Mouse (Mus musculus): ENCODE results near the gene Rogdi. TPM values are rescaled to one million over a fixed set of nuclear protein-coding genes. Genes with fewer than 3 reads are reported as not detected.

Rogdi gene
- polyA plus RNA-seq, 1 experiment from 2014 or later = 35.1 TPM

DNA sequence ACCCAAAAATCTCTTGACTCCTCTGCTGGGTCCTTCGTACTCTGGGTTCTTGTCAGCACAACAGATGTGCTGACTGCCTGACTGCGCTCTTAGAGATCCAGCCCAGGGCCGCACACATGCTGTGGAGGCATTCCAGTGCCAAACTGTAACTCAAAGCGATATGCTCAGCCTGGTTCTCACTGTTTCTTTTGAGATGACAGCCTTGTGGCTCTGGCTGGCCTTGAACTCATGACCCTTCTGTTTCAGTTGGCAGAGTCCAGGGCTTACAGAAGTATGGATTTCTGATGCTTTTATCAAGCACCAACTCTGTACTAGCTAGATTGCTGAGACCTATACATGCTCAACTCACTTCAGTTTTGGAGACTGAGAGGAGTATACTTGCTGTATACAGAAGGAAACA is 20.1 kb downstream of the Rogdi start:
- no peak for DNase-seq (ENCODE audit: low spot score)

DNA sequence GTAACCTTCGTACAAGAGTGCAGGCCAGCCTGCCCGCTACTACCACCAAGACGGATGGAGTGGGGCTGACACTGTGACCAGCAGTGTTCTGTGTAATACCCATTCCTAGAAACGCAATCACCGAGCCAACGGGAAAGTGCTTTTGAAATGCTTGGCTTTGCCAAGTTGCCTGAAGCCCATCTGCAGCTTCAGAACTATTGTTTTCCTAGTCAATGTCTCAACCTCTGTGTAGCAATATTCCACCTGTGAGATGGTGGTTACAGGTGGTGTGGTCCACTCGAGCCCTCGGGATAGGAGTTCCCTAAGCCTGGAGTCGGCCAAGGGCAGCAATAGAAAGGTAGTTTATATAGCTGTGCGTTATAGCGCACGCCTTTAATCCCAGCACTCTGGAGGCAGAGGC is 28.6 kb downstream of the Rogdi start:
- no peak for DNase-seq (ENCODE audit: low spot score)

DNA sequence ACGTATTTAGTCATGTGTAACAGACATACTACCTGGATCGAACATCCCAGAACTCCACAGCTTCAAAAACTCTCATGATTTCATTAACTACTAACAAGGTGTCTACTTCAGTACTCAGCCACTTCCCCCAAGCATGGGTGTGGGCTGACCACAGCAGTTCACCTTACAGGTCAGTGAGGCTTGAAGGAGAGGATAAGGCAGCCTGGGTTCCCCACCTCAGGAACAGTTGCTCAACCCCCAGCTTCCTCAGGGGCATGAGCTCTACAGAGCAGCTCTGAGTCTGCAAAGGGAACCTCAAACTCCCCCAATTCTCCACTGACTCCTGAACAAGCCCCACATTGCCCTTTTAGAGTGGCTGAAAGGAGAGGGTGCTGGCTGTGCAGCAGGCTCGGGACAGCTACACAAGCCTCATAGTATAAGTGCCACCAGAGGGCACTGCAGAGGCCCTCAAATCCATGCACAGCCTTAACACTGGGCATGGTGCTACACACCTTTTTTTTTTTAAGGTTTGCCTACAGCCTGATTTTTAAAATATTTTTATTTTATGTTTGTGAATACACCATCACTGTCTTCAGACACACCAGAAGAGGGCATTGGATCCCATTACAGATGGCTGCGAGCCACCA is 33.5 kb downstream of the Rogdi start:
- peak; percentile 57 for DNase-seq (ENCODE audit: low spot score)

DNA sequence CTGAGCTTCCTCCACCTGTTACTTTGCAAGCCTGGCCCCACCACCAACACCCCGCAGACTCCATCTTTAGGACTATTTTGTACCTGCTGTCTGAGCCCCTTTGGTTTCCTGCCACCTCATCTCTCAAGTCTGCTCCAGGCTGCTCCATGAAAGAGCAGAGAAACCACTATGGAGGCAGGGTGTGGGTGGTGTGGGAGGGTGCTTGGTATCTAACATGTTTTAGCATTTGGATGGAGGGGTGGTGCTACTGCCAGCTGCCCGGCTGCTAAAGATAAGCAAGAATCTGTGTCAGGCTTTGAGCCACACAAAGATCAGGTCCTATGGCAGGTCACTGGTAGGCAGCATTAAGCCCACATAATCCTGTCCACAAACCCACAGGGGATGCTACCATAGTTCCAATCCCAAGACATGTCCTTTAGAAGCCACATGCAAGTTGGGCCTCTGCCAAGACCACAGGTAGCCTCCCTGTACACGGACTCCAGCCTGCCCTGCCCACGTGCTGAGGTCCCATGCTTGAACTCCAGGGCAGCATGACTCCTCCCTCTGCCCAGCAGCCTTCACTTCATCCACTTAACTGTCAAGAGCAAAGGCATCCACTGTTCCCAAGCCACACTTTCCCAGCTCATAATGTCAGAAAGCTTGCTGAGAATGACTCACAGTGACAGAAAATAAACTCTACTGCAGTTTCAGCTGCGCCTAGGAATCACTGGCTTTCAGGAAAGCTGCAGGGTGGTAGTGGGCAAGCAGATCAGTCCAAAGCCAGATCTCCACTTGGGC is 34.9 kb downstream of the Rogdi start:
- DNase-seq (ENCODE audit: low spot score) = no peak

DNA sequence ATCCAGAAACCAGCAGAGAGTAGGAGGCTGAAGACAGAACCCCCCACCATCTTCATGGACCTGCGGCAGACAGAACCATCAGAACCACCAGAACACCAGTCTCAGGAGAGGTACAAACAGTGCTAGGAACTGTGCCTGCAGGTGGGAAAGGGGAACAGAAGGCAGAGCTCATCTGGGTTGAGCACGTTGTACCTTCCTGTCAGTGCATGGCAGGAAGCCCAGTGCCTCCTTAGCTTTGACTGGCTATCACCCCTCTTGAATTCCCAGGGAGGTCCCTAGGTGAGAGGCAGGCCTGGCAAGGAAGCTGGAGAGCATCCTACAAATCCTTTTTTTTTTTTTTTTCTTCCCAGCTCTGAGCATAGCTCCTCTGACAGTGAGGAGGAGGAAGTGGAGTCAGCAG is 37.2 kb downstream of the Rogdi start:
- DNase-seq (ENCODE audit: low spot score) = no peak

DNA sequence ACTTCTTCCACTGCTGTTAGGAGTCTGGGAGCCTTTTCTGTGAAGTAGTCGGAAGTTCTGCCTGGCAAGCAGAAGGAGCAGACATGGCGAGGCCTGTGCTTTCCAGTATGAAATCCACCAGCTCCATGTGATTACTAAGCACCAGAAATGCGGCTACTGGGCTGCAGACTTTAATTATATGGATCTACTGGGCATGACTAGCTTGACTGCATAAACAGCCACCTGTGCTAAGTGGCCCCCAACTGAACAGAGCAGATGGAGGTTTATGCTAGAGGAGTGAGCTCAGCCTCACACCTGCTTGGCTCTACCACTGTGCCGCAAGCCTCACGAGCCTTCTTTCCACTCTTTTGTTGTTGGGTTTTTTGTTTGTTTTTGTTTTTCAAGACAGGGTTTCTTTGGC is 38.8 kb downstream of the Rogdi start:
- DNase-seq (ENCODE audit: low spot score) = peak; percentile 59

DNA sequence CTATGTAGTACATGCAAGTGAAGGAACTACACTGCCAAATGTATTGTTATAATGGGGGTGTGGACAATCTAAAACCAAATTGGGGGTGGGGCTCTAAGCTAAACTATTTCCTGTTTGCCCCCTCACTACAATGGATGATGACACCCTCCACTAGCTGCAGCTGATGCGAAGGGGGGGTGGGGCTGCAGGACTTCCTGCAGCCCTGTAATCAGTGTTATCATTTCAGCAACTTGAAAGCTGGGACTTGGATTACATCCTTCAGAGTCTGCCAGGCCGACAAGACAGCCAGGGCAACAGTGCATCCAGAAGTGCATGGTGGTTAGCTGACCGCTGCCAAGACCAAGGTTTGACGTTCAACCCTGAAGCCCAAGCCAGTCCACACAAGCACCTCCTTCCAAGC is 41.7 kb downstream of the Rogdi start:
- DNase-seq (ENCODE audit: low spot score) = peak; percentile 63

DNA sequence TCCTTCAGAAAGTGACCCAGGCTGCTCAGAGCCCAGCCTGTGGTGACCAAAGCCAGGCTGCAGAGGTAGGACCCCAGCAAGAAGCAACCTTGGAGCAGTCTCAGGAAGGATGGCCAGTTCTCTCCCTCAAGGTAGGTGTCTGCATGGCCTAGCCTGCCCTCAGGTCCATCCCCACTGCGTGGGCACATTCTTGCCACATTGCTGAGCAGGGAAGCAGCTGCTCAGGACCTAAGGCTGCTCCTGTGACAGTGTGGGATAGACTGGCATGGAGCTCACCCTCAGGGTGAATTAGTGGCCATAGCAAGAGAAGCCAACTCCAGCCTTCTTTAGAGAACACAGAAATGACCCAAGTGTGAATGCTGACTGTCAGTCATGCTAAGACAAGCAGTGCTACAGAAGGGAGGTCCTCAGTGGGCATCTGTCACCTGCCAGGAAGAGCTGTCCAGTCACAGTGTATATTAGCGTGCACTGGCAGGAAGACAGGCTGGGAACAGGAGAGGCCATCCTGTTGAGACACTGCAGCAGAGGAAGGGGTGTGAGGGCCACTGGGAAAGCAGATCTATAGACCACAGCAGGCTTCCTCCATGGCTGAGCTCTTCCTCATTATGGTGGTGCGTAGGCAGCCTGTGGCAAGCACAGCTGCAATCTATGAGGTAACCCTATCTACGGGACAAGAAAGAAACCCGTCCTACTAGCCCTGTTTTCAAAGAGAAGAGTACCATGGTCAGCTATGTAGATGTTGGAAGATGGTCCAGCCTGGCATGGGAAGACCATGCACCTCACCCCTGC is 44.1 kb downstream of the Rogdi start:
- DNase-seq (ENCODE audit: low spot score) = peak; percentile 31

DNA sequence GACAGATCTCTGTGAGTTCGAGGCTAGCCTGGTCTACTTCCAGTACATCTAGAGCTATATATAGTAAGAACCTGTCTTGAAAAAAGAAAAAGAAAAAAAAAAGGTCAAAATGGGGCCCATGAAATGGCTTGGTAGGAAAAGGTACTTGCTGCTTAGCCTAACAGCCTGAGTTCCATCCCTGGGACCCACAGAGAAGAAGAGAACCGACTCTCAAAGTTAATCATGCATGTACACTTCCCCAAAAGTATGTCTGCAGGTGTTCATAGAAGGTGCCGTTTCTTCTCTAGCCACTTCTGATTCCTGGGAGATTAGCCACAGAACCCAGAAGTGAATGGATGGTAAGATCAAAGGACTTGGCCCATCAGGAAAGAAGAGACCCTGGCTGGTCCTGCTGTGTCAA is 44.9 kb downstream of the Rogdi start:
- no peak for DNase-seq (ENCODE audit: low spot score)

DNA sequence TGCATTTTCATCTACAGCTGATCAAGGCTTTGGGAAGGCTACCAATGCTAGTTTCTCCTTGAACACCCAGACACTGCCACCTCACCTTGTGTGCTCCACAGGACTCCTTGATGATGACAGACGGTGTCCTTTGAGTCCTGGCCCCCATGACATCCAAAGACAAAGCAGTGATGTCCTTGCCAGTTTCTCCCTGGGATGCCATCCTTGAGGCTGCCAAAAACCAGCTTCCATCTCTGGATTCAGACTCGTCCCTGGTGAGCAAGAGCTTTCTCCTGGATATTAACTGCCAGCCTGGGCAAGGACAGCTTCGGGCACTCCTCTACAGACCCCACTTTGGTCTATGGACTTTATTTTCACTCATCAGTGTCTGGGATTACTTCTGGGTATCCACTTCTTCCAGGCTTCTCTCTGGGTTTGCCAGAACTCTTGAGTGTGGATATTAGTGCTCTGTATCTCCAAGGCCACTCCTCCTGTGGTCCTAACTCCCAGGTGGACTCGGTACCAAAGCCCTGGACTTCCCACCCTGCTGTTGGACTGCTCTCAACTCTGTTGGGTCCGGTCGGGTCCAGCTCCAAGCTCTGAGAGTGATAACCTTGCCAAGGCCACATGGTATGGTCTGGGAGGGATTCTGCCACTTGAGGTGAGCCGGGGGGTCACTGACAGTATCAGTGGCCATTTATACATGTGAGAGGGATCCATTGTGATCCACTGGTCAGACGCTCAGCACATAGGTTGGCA is 47.8 kb downstream of the Rogdi start:
- no peak for DNase-seq (ENCODE audit: low spot score)

DNA sequence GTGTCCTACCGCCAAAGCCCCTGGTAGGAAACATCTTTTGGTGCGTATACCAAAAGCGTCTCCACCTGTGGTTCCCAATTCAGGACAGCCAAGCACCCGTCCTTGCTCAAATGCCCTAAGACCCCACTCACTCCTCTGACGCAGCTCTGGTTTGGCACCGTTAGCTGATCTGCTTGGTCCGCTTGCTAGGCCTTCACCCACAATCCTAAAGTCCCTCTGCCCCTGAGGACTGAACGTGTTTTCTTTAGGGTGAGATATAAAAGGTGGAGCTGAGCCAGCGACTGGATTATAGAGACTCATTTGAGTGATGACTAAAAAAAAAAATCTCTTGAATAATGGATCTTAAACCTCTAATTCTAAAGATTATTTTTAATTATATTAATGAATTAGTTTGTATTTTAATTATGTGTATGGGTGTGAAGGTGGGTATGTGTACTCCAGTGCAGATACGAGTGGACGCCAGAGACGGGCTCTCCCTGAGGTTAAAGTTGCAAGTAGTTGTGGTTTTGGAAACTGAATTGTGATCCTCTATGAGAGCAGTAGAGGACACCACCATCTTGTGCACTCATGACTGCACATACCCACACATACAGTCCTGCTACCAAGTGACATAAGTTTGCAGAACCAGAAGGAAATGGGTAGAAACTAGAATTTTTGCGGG is 48.5 kb downstream of the Rogdi start:
- no peak for DNase-seq (ENCODE audit: low spot score)

DNA sequence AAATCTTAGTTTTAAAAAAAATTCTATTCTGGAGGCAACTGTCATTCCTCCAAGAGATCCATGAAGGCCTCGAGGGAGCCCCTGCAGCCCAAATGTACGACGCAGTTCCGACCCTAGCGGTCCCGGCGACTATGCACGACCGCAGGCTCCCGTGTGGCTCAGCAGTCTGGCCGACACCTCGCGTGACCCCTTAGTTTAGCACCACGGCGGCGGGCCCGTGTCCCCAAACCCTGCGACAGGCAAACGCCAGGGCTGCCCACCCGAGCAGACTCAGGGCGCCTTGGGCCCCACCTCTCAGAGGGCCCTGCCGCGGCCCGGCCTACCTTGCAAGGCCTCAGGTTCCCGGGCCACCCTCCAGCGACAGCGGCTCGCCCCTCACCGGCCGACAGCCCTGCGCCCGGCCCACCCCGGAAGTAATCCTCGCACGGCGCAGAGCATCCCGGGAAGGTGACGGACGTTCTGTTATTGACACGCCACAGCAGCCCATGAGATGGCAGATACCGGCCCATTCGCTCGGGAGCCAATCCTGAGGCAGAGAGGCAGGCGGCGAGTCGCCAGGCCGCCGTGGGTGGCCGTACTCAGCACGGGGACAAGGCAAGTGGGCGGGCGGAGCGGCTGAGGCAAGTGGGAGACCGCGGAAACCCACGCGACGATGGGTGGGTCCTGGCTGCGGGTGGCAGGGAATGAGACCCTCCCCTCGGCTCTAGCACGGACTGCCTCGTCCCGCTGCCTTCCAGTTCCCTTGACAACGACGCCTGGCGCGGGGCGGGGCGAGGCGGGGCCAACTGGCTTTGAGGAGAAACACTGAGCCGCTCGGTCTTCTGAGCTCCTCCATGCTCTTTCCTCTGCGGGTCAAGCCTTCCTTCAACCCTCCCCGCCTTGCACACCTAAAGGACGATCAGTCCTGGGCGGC is 49.3 kb downstream of the Rogdi start, which contains the start of gene Anks3:
Gene Anks3 (minus strand): TSS at position 409 of the 913 bp plus-strand sequence.
- DNase-seq (ENCODE audit: low spot score) = peak; percentile 87

DNA sequence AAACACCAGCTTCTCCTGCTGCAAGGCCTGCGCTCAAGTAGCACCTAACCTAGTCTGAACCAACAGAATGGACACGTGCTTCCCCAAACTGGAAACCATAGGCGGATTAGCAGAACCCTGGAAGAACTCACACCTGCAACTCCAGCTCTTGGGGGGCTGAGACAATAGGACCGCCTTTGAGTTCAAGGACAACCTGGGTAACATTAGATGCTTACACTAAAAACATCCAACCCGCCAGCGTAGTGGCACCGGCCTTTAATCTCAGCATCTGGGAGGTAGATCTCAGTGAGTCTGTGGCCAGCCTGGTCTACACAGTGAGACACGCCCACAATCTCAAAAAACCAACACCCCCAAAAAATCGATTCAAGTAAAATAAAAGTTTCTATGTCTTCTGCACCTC is 50.0 kb downstream of the Rogdi start:
- DNase-seq (ENCODE audit: low spot score) = no peak

DNA sequence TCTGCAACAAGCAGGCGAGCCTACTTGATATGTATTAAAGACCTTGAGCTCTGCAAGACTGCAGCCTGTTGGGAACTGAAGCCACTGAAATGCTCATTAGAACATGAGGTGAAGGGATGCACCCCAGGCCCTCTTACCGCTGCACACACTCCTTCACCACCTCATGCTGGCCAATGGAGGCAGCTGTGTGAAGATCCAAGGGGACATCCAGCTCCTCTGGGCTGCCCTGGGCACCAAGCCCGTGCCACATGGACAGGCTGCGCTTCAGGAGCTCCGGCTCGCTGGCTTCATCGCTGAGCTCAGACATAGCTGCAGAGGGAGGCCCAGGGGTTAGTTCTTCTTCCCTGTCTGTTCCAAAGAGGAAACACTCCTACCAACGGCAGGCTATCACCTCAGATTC is 53.1 kb downstream of the Rogdi start:
- no peak for DNase-seq (ENCODE audit: low spot score)

Other genes with a start within 250 kb of the Rogdi start
- 51.2 and 57.0 TPM in 2 replicates for gene Cdip1, start 223.3 kb downstream of the Rogdi start, polyA plus RNA-seq (2015; fragmentation: Nextera tagmentation; extraction: Ambion mirVana)
- gene 4930562C15Rik, start 178.1 kb downstream of the Rogdi start, polyA plus RNA-seq (2015; fragmentation: Nextera tagmentation; extraction: Ambion mirVana) = 0.31 TPM in 1 of 2 replicates, not detected in the other
- gene Ubald1, start 133.2 kb downstream of the Rogdi start, polyA plus RNA-seq (2015; fragmentation: Nextera tagmentation; extraction: Ambion mirVana) = 57.5 and 62.3 TPM in 2 replicates
- gene Mgrn1, start 127.3 kb downstream of the Rogdi start, polyA plus RNA-seq (2015; fragmentation: Nextera tagmentation; extraction: Ambion mirVana) = 31.1 and 31.7 TPM in 2 replicates
- gene Nudt16l1, start 74.8 kb downstream of the Rogdi start, polyA plus RNA-seq (2015; fragmentation: Nextera tagmentation; extraction: Ambion mirVana) = 150 and 151 TPM in 2 replicates
- 45.3 and 50.3 TPM in 2 replicates for gene Anks3, start 49.3 kb downstream of the Rogdi start, polyA plus RNA-seq (2015; fragmentation: Nextera tagmentation; extraction: Ambion mirVana)
- 0.05 and 0.14 TPM in 2 replicates for gene Sept12, start 15.7 kb downstream of the Rogdi start, polyA plus RNA-seq (2015; fragmentation: Nextera tagmentation; extraction: Ambion mirVana)
- 6.4 and 11.7 TPM in 2 replicates for gene Smim22, start 6.3 kb downstream of the Rogdi start, polyA plus RNA-seq (2015; fragmentation: Nextera tagmentation; extraction: Ambion mirVana)
- gene Glyr1, start 36.3 kb upstream of the Rogdi start, polyA plus RNA-seq (2015; fragmentation: Nextera tagmentation; extraction: Ambion mirVana) = 109 and 110 TPM in 2 replicates
- 25.5 and 33.0 TPM in 2 replicates for gene Ubn1, start 36.5 kb upstream of the Rogdi start, polyA plus RNA-seq (2015; fragmentation: Nextera tagmentation; extraction: Ambion mirVana)
- gene Ppl, start 118.9 kb upstream of the Rogdi start, polyA plus RNA-seq (2015; fragmentation: Nextera tagmentation; extraction: Ambion mirVana) = 0.49 and 1.0 TPM in 2 replicates
- 0.41 and 0.42 TPM in 2 replicates for gene Sec14l5, start 133.6 kb upstream of the Rogdi start, polyA plus RNA-seq (2015; fragmentation: Nextera tagmentation; extraction: Ambion mirVana)
- gene Nagpa, start 190.5 kb upstream of the Rogdi start, polyA plus RNA-seq (2015; fragmentation: Nextera tagmentation; extraction: Ambion mirVana) = 16.3 and 18.0 TPM in 2 replicates
- gene AU021092, start 208.7 kb upstream of the Rogdi start, polyA plus RNA-seq (2015; fragmentation: Nextera tagmentation; extraction: Ambion mirVana) = 1.0 and 1.1 TPM in 2 replicates
- 31.6 TPM in 2 replicates for gene Alg1, start 220.1 kb upstream of the Rogdi start, polyA plus RNA-seq (2015; fragmentation: Nextera tagmentation; extraction: Ambion mirVana)
- gene Eef2kmt, start 242.4 kb upstream of the Rogdi start, polyA plus RNA-seq (2015; fragmentation: Nextera tagmentation; extraction: Ambion mirVana) = 13.9 and 15.5 TPM in 2 replicates

Measured in thymus, postnatal 0 days (tissue).